Mouse (Mus musculus) stomach, postnatal 0 days (tissue): ENCODE measurements at regions not wholly inside any gene's neighbourhood (a gene's known extent, or its start where the extent isn't known, plus 50 kb on each side); places are given as distances from the start of the nearest gene placed in this dataset.

ENCODE experiments used
- CTCF ChIP-seq: IDR thresholded peaks from 2 replicates; pipeline ENCODE4 v1.5.1; 2016; ENCODE audit warnings: antibody characterized with exemption, low read depth, mild to moderate bottlenecking, moderate library complexity
- EP300 ChIP-seq: optimal IDR thresholded peaks from 2 replicates; pipeline ENCODE3; 2016; ENCODE audit warnings: antibody characterized with exemption

DNA sequence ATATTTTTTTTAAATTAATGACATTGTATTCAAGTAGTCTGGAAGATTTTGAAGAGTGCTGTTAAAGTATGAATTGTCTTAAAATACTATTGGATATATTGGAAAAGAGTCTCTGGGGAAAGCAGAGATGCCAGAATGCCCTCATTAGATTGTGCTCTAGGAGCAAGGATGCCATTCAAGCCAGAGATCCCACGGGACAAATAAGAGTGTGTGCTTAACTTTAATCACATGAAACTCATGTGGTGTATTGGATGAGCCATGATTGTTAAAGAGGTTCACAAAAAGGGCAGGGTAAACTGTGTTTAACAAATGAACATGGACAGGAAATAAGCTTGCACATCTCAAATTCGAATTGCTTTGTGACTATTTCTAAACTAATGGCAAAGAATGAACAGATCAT is 143.0 kb upstream of the Ndst4 start:
- TF ChIP-seq CTCF (no peak), EP300 (no peak)
